Mouse (Mus musculus) testis, postnatal 14 days (tissue): ENCODE results near the gene E2f2.

Experiments used
- DNase-seq: peaks from one replicate; pipeline ENCODE4 v3.0.0; 2021; ENCODE audit warnings: low spot score

Gene E2f2

DNA sequence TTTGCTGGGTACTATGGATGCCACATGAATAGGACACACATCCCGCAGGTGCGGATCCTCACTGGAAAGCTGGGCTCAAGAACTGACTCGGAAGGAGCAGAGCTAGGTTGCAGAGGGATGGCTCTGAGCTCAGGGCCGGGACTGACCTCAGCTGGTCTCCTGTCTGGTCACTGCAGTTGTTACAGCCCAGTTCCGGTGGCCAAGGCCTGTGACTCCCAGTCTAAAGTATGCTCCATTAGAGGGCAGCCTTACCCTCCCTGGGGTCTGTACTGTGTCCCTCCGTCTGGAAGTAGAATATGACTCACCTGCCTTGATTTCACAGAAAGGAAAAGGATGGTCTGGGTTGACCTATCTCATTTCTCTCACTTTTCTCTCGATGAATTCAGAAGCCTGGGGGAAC lies 72.0 kb downstream of the E2f2 start:
- DNase-seq = no peak
